ENCODE assay signal across 27 mouse cellular contexts in genomic region chr5:51842189-51842588, GRCm38 (mm10).
A peak's percentile ranks its signal among the peaks of the same experiment; 100 is the strongest.
DNase-seq lines count a peak whose midpoint lies in the region; ATAC-seq and TF ChIP-seq lines count a peak whose summit lies in the region.
"Had no signal": no experiment of that assay in that cellular context is flagged by ENCODE, and none has a peak within 500 bp of the region (broad histone marks: within the 10 kb centered on the region; RNA-seq: fewer than 3 reads in every experiment).

No protein-coding gene starts in this region.

- no peaks in the 10 kb centered on the region for H3K79me2 ChIP-seq in MEL (ENCODE audit: control insufficient read depth, insufficient read depth, low read length, poor library complexity)

- H3K9ac ChIP-seq in liver, embryonic 12.5 days = no peak overlapping the region
- H3K9ac ChIP-seq in liver, postnatal 0 days (replicated peaks) = no peak overlapping the region
- no peak overlapping the region for H3K9ac ChIP-seq in MEL (ENCODE audit: control insufficient read depth, low read depth, low read length, poor library complexity, severe bottlenecking)
- no peak overlapping the region for H3K9ac ChIP-seq in forebrain, embryonic 15.5 days (replicated peaks)
- H3K9ac ChIP-seq in kidney, embryonic 15.5 days = no peak overlapping the region
- H3K9ac ChIP-seq: embryonic facial prominence, embryonic 12.5 days; forebrain, embryonic 12.5 days; heart, embryonic 12.5 days; heart, embryonic 15.5 days; hindbrain, embryonic 13.5 days had no signal

- WGBS in liver, embryonic 12.5 days (ENCODE audit: insufficient replicate concordance) = 43% methylated on average over 5 of the region's 5 CpGs
- 52% methylated on average over 5 of the region's 5 CpGs for WGBS in liver, postnatal 0 days (ENCODE audit: insufficient replicate concordance)
- WGBS in large intestine, adult 2 months = 41% methylated on average over 5 of the region's 5 CpGs
- WGBS in limb, embryonic 10.5 days = 93% methylated on average over 5 of the region's 5 CpGs
- 77% methylated on average over 5 of the region's 5 CpGs for WGBS in forebrain, embryonic 15.5 days
- WGBS in kidney, embryonic 15.5 days = 79% methylated on average over 5 of the region's 5 CpGs

- H3K36me3 ChIP-seq in liver, embryonic 12.5 days = no peaks in the 10 kb centered on the region
- no peaks in the 10 kb centered on the region for H3K36me3 ChIP-seq in liver, postnatal 0 days (replicated peaks; ENCODE audit: insufficient read depth, low read length)
- H3K36me3 ChIP-seq in MEL (ENCODE audit: control insufficient read depth in 1 of 2, insufficient read depth in 2 of 2, low read length in 2 of 2) = peaks cover 0 to 14% of the 10 kb centered on the region in 2 experiments; a peak in 2 of 4 replicates
- no peaks in the 10 kb centered on the region for H3K36me3 ChIP-seq in limb, embryonic 10.5 days
- no peaks in the 10 kb centered on the region for H3K36me3 ChIP-seq in forebrain, embryonic 15.5 days
- H3K36me3 ChIP-seq in kidney, embryonic 15.5 days = no peaks in the 10 kb centered on the region
- H3K36me3 ChIP-seq: embryonic facial prominence, embryonic 12.5 days; forebrain, embryonic 12.5 days; heart, embryonic 12.5 days; heart, embryonic 15.5 days; hindbrain, embryonic 10.5 days; hindbrain, embryonic 13.5 days had no signal

- TF ChIP-seq CTCF in liver, postnatal 0 days (IDR thresholded peaks at IDR 0.05; ENCODE audit: low read depth) = no peak
- no peak for TF ChIP-seq CTCF in MEL (IDR thresholded peaks at IDR 0.05 in 2 of 3, conservative IDR thresholded peaks at IDR 0.05 in 1 of 3; ENCODE audit: control insufficient read depth in 1 of 3, insufficient read depth in 1 of 3, low read depth in 2 of 3, low read length in 3 of 3, poor library complexity in 1 of 3, severe bottlenecking in 1 of 3)

- H3K9me3 ChIP-seq in liver, embryonic 12.5 days (replicated peaks) = no peaks in the 10 kb centered on the region
- H3K9me3 ChIP-seq in liver, postnatal 0 days (ENCODE audit: low read length) = no peaks in the 10 kb centered on the region
- H3K9me3 ChIP-seq in MEL (replicated peaks; ENCODE audit: insufficient read depth, low read length) = no peaks in the 10 kb centered on the region
- no peaks in the 10 kb centered on the region for H3K9me3 ChIP-seq in limb, embryonic 10.5 days (replicated peaks)
- no peaks in the 10 kb centered on the region for H3K9me3 ChIP-seq in forebrain, embryonic 15.5 days
- no peaks in the 10 kb centered on the region for H3K9me3 ChIP-seq in kidney, embryonic 15.5 days (replicated peaks)
- H3K9me3 ChIP-seq: embryonic facial prominence, embryonic 12.5 days; forebrain, embryonic 12.5 days; heart, embryonic 12.5 days; heart, embryonic 15.5 days; hindbrain, embryonic 10.5 days; hindbrain, embryonic 13.5 days had no signal

- DNase-seq in liver, postnatal 0 days = no peak
- DNase-seq in MEL (ENCODE audit: low read depth, low spot score) (peak; percentile 82), MEL-GATA-1-ER (ENCODE audit: extremely low read depth, low read depth) (peak; percentile 26)
- peak; percentile 10 for DNase-seq in large intestine, adult 2 months (ENCODE audit: low read depth, low spot score)
- no peak for DNase-seq in limb, embryonic 10.5 days (ENCODE audit: low spot score)
- DNase-seq: adrenal gland, adult 2 months; adrenal gland, postnatal 14 days; cerebellum, adult 11 months; cerebellum, adult 2 months; cerebellum, adult 9-11 months; cerebellum, postnatal 36 days; gastrocnemius, postnatal 10 days; heart, postnatal 10 days had no signal

- H3K4me3 ChIP-seq in liver, embryonic 12.5 days = no peak overlapping the region
- H3K4me3 ChIP-seq in liver, postnatal 0 days (ENCODE audit: low read depth, low read length) = no peak overlapping the region
- H3K4me3 ChIP-seq in MEL (ENCODE audit: control insufficient read depth in 1 of 2, insufficient read depth in 1 of 2, low read depth in 2 of 2, low read length in 2 of 2) = no peak overlapping the region
- H3K4me3 ChIP-seq in limb, embryonic 10.5 days = no peak overlapping the region
- H3K4me3 ChIP-seq in forebrain, embryonic 15.5 days = no peak overlapping the region
- H3K4me3 ChIP-seq in kidney, embryonic 15.5 days (replicated peaks) = no peak overlapping the region
- H3K4me3 ChIP-seq: embryonic facial prominence, embryonic 12.5 days; erythroblast, embryonic 14.5 days; forebrain, embryonic 12.5 days; heart, embryonic 12.5 days; heart, embryonic 15.5 days; hindbrain, embryonic 10.5 days; hindbrain, embryonic 13.5 days had no signal

- H3K4me2 ChIP-seq in liver, embryonic 12.5 days = no peak overlapping the region
- H3K4me2 ChIP-seq in liver, postnatal 0 days (ENCODE audit: low read depth, low read length) = no peak overlapping the region
- no peak overlapping the region for H3K4me2 ChIP-seq in forebrain, embryonic 15.5 days (replicated peaks)
- H3K4me2 ChIP-seq in kidney, embryonic 15.5 days = no peak overlapping the region
- H3K4me2 ChIP-seq: embryonic facial prominence, embryonic 12.5 days; forebrain, embryonic 12.5 days; heart, embryonic 12.5 days; heart, embryonic 15.5 days; hindbrain, embryonic 13.5 days had no signal

- no peak for TF ChIP-seq EP300 in liver, postnatal 0 days (IDR thresholded peaks at IDR 0.05; ENCODE audit: low read depth)
- TF ChIP-seq EP300 in MEL (IDR thresholded peaks at IDR 0.05; ENCODE audit: low read depth in 1 of 2, low read length in 2 of 2) = peak; percentile 78 to 85

- H3K4me1 ChIP-seq in liver, embryonic 12.5 days = peaks cover 26% of the 10 kb centered on the region
- H3K4me1 ChIP-seq in liver, postnatal 0 days (ENCODE audit: insufficient read depth) = no peaks in the 10 kb centered on the region; the same call in 1 of the 2 replicates
- peaks cover 5 to 13% of the 10 kb centered on the region in 2 experiments for H3K4me1 ChIP-seq in MEL (ENCODE audit: control insufficient read depth in 1 of 2, insufficient read depth in 2 of 2, low read length in 2 of 2)
- no peaks in the 10 kb centered on the region for H3K4me1 ChIP-seq in limb, embryonic 10.5 days
- no peaks in the 10 kb centered on the region for H3K4me1 ChIP-seq in forebrain, embryonic 15.5 days
- H3K4me1 ChIP-seq in kidney, embryonic 15.5 days = no peaks in the 10 kb centered on the region
- H3K4me1 ChIP-seq: embryonic facial prominence, embryonic 12.5 days; forebrain, embryonic 12.5 days; hindbrain, embryonic 10.5 days; hindbrain, embryonic 13.5 days had no signal

- TF ChIP-seq POLR2A in MEL (IDR thresholded peaks at IDR 0.05; ENCODE audit: control insufficient read depth in 1 of 2, insufficient read depth in 1 of 2, low read depth in 1 of 2, low read length in 2 of 2, poor library complexity in 1 of 2) = no peak

- ATAC-seq in liver, embryonic 12.5 days = no peak
- no peak for ATAC-seq in liver, postnatal 0 days
- ATAC-seq in forebrain, embryonic 15.5 days (replicated peaks) = no peak
- no peak for ATAC-seq in kidney, embryonic 15.5 days (replicated peaks; ENCODE audit: low FRiP score)
- ATAC-seq: CD4-positive, CD25-positive, alpha-beta regulatory T cell, adult 4 months; forebrain, embryonic 16.5 days; hindbrain, embryonic 16.5 days; Patski had no signal

- TF ChIP-seq RAD21 in MEL (IDR thresholded peaks at IDR 0.05; ENCODE audit: low read depth, low read length) = no peak

- peak overlapping the region; percentile 75; the same call in 1 of the 2 replicates for H3K27ac ChIP-seq in liver, embryonic 12.5 days
- no peak overlapping the region for H3K27ac ChIP-seq in liver, postnatal 0 days (ENCODE audit: low read depth)
- peak overlapping the region; percentile 14; the same call in 1 of the 2 replicates for H3K27ac ChIP-seq in MEL (ENCODE audit: control insufficient read depth, low read depth, low read length)
- H3K27ac ChIP-seq in limb, embryonic 10.5 days = no peak overlapping the region
- no peak overlapping the region for H3K27ac ChIP-seq in forebrain, embryonic 15.5 days (replicated peaks)
- no peak overlapping the region for H3K27ac ChIP-seq in kidney, embryonic 15.5 days
- H3K27ac ChIP-seq: embryonic facial prominence, embryonic 12.5 days; forebrain, embryonic 12.5 days; heart, embryonic 15.5 days; hindbrain, embryonic 10.5 days; hindbrain, embryonic 13.5 days had no signal

- H3K27me3 ChIP-seq in liver, embryonic 12.5 days (replicated peaks) = no peaks in the 10 kb centered on the region
- H3K27me3 ChIP-seq in liver, postnatal 0 days (ENCODE audit: insufficient read depth, low read length) = no peaks in the 10 kb centered on the region
- no peaks in the 10 kb centered on the region for H3K27me3 ChIP-seq in MEL (ENCODE audit: control insufficient read depth in 1 of 2, insufficient read depth in 2 of 2, low read length in 2 of 2)
- H3K27me3 ChIP-seq in limb, embryonic 10.5 days (ENCODE audit: low read depth, poor library complexity, severe bottlenecking) = no peaks in the 10 kb centered on the region
- H3K27me3 ChIP-seq in forebrain, embryonic 15.5 days = no peaks in the 10 kb centered on the region
- no peaks in the 10 kb centered on the region for H3K27me3 ChIP-seq in kidney, embryonic 15.5 days
- H3K27me3 ChIP-seq: embryonic facial prominence, embryonic 12.5 days; forebrain, embryonic 12.5 days; heart, embryonic 12.5 days; heart, embryonic 15.5 days; hindbrain, embryonic 13.5 days; Patski had no signal

TF ChIP-seq in MEL, 35 proteins besides CTCF, POLR2A, EP300 and RAD21:
- TF ChIP-seq USF2 (IDR thresholded peaks at IDR 0.05; ENCODE audit: borderline replicate concordance in 1 of 2, insufficient read depth in 1 of 2, low read depth in 1 of 2, low read length in 2 of 2) (no peak), TAL1 (IDR thresholded peaks at IDR 0.05; ENCODE audit: low read length) (peak; percentile 56), RCOR1 (IDR thresholded peaks at IDR 0.05; ENCODE audit: low read depth, low read length) (peak; percentile 74; the same call in 1 of the 2 replicates), SIN3A (IDR thresholded peaks at IDR 0.05; ENCODE audit: low read length) (peak; percentile 53), POLR2AphosphoS5 (IDR thresholded peaks at IDR 0.05; ENCODE audit: borderline replicate concordance, low read depth, low read length) (no peak), TCF12 (IDR thresholded peaks at IDR 0.05; ENCODE audit: low read depth, low read length) (peak; percentile 81), GATA1 (IDR thresholded peaks at IDR 0.05; ENCODE audit: low read depth, low read length) (peak; percentile 75), ETS1 (IDR thresholded peaks at IDR 0.05; ENCODE audit: low read depth, low read length) (peak; percentile 96)

Comparison
In these comparisons a context has a peak if more than half of its experiments do, and no peak if none do; other contexts are left out.
1. H3K27ac ChIP-seq: peak in liver, embryonic 12.5 days (single experiment) and MEL (single experiment); none in liver, postnatal 0 days (single experiment), limb, embryonic 10.5 days (single experiment), forebrain, embryonic 15.5 days (single experiment) and kidney, embryonic 15.5 days (single experiment).
2. DNase-seq: peak in MEL (single experiment), MEL-GATA-1-ER (single experiment) and large intestine, adult 2 months (single experiment); none in liver, postnatal 0 days (single experiment) and limb, embryonic 10.5 days (single experiment).